Mouse (Mus musculus) bone marrow macrophage, adult 2 months (primary cell): ENCODE measurements at regions not wholly inside any gene's neighbourhood (a gene's known extent, or its start where the extent isn't known, plus 50 kb on each side); places are given as distances from the start of the nearest gene placed in this dataset.

ENCODE experiments used
- CTCF ChIP-seq: IDR thresholded peaks from 2 replicates; pipeline ENCODE4 v1.5.1; 2012; ENCODE audit warnings: low read depth, mild to moderate bottlenecking, low read length, moderate library complexity
- POLR2A ChIP-seq: IDR thresholded peaks from 2 replicates; pipeline ENCODE4 v1.6.1; 2012; ENCODE audit warnings: mild to moderate bottlenecking, low read depth, low read length, borderline replicate concordance

GRCm38 (mm10) chr10:24469741-24470140, 125.5 kb upstream of the Ccn2 start:
- TF ChIP-seq CTCF (no peak), POLR2A (no peak)
